Comparison of ENCODE assay signal across 8 mouse cellular contexts in the genomic region with DNA sequence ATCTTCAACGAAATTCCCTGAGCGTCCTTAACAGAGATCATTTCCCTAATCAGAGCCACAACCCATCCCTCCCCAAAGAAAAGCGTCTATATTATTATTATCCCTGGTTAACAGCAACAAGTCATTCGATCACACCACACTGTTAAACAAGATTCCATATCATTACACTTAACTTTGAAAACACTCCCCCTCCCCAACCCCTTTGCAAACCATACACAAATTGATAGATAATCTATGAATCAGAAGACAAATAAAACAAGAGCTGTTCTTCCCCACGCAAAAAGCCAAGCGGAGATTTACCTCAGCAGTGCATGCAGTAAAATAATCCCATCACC. TPM values are rescaled to one million over a fixed set of nuclear protein-coding genes. Genes with fewer than 3 reads are reported as not detected.
DNase-seq lines count a peak whose midpoint lies in the region; ATAC-seq and TF ChIP-seq lines count a peak whose summit lies in the region.

No protein-coding gene starts in this region.

- H3K9me3 ChIP-seq in neural tube, embryonic 11.5 days (ENCODE audit: control insufficient read depth, low read length), result no peaks in the 10 kb centered on the region
- no peaks in the 10 kb centered on the region for H3K9me3 ChIP-seq in limb, embryonic 14.5 days (ENCODE audit: control insufficient read depth, low read length)
- no peaks in the 10 kb centered on the region for H3K9me3 ChIP-seq in stomach, embryonic 15.5 days

- WGBS in neural tube, embryonic 11.5 days, result under 1% methylated on average over 6 of the region's 6 CpGs
- under 1% methylated on average over 6 of the region's 6 CpGs for WGBS in limb, embryonic 14.5 days
- WGBS in stomach, embryonic 15.5 days, result under 1% methylated on average over 6 of the region's 6 CpGs

- peak overlapping the region; percentile 76; the same call in 1 of the 2 replicates for H3K27ac ChIP-seq in neural tube, embryonic 11.5 days (ENCODE audit: low read depth, low read length)
- peak overlapping the region; percentile 70; the same call in 1 of the 2 replicates for H3K27ac ChIP-seq in limb, embryonic 14.5 days (replicated peaks; ENCODE audit: low read depth, low read length)
- peak overlapping the region; percentile 90 for H3K27ac ChIP-seq in stomach, embryonic 15.5 days

- H3K36me3 ChIP-seq in neural tube, embryonic 11.5 days (ENCODE audit: control insufficient read depth, insufficient read depth, low read length), result no peaks in the 10 kb centered on the region
- H3K36me3 ChIP-seq in limb, embryonic 14.5 days (ENCODE audit: control insufficient read depth, insufficient read depth, low read length), result no peaks in the 10 kb centered on the region
- H3K36me3 ChIP-seq in stomach, embryonic 15.5 days, result no peaks in the 10 kb centered on the region

- H3K9ac ChIP-seq in neural tube, embryonic 11.5 days (ENCODE audit: low read length), result peak overlapping the region; percentile 76
- H3K9ac ChIP-seq in limb, embryonic 14.5 days (ENCODE audit: low read depth, low read length, severe bottlenecking), result peak overlapping the region; percentile 76
- peak overlapping the region; percentile 32 for H3K9ac ChIP-seq in stomach, embryonic 15.5 days

- peak overlapping the region; percentile 70 for H3K4me3 ChIP-seq in neural tube, embryonic 11.5 days (ENCODE audit: low read depth, low read length)
- peak overlapping the region; percentile 76 for H3K4me3 ChIP-seq in limb, embryonic 14.5 days (replicated peaks; ENCODE audit: low read length)
- peak overlapping the region; percentile 81 for H3K4me3 ChIP-seq in stomach, embryonic 15.5 days (replicated peaks)

- no peak for ATAC-seq in neural tube, embryonic 11.5 days (ENCODE audit: insufficient read depth, low FRiP score, low TSS enrichment)
- ATAC-seq in limb, embryonic 14.5 days (ENCODE audit: low FRiP score, low read depth), result no peak
- ATAC-seq in stomach, embryonic 15.5 days (ENCODE audit: insufficient read depth, low FRiP score, low read depth), result no peak

- H3K4me2 ChIP-seq in neural tube, embryonic 11.5 days (ENCODE audit: low read depth), result peak overlapping the region; percentile 73
- peak overlapping the region; percentile 49 for H3K4me2 ChIP-seq in limb, embryonic 14.5 days (replicated peaks; ENCODE audit: low read depth, low read length, severe bottlenecking)
- H3K4me2 ChIP-seq in stomach, embryonic 15.5 days, result peak overlapping the region; percentile 72

- no peaks in the 10 kb centered on the region for H3K4me1 ChIP-seq in neural tube, embryonic 11.5 days (ENCODE audit: control insufficient read depth, insufficient read depth, low read length)
- H3K4me1 ChIP-seq in limb, embryonic 14.5 days (ENCODE audit: control insufficient read depth, insufficient read depth, low read length), result 0 out of 2 replicates have a peak, but pooled peaks cover 2% of the 10 kb centered on the region
- 0 out of 2 replicates have a peak, but pooled peaks cover 4% of the 10 kb centered on the region for H3K4me1 ChIP-seq in stomach, embryonic 15.5 days

- no peaks in the 10 kb centered on the region for H3K27me3 ChIP-seq in neural tube, embryonic 11.5 days (ENCODE audit: control insufficient read depth, insufficient read depth, low read length)
- no peaks in the 10 kb centered on the region for H3K27me3 ChIP-seq in limb, embryonic 14.5 days (ENCODE audit: control insufficient read depth, insufficient read depth, low read length)
- no peaks in the 10 kb centered on the region for H3K27me3 ChIP-seq in stomach, embryonic 15.5 days (replicated peaks)

- TF ChIP-seq POLR2A in limb, embryonic 14.5 days (IDR thresholded peaks at IDR 0.05; ENCODE audit: borderline replicate concordance, extremely low read depth, insufficient read depth, insufficient read length), result no peak

- DNase-seq in embryo, embryonic 11.5 days (ENCODE audit: low read depth, low spot score), result peak; percentile 16
- no peak for DNase-seq in embryo, embryonic 9.5 days (ENCODE audit: extremely low spot score)
- no peak for DNase-seq in neural tube, embryonic 11.5 days (ENCODE audit: low spot score)
- no peak for DNase-seq in neural tube, embryonic 10.5 days (ENCODE audit: extremely low spot score, low spot score)
- no peak for DNase-seq in limb, embryonic 14.5 days (ENCODE audit: low spot score)
- no peak for DNase-seq in frontal cortex, adult 2 months (ENCODE audit: extremely low spot score in 1 of 2, low spot score in 1 of 2)
- no peak for DNase-seq in kidney, postnatal 4 days

RNA-seq across cellular contexts. Expression of a gene that starts 0.3 kb away (rescaled TPM):
- 3.4 and 3.7 TPM in 2 replicates for polyA plus RNA-seq in neural tube, embryonic 11.5 days (2014; fragmentation: Nextera tagmentation; extraction: Ambion mirVana)
- polyA plus RNA-seq in limb, embryonic 14.5 days (2012; rRNA removed), result 2.2 and 2.6 TPM in 2 replicates
- polyA plus RNA-seq in limb, embryonic 14.5 days (2014; fragmentation: Nextera tagmentation; extraction: Ambion mirVana), result 4.6 and 4.9 TPM in 2 replicates
- 5.2 and 7.1 TPM in 2 replicates for polyA plus RNA-seq in stomach, embryonic 15.5 days (2015; fragmentation: Nextera tagmentation; extraction: Ambion mirVana)
- polyA plus RNA-seq in frontal cortex, adult 2 months (2012; rRNA removed), result 1.9 and 2.1 TPM in 2 replicates
